Mouse (Mus musculus): Measurements from ENCODE around the gene Gstp1. TPM values are rescaled to one million over a fixed set of nuclear protein-coding genes. Genes with fewer than 3 reads are reported as not detected.

The Gstp1 gene
- polyA plus RNA-seq, 1 experiment = 225 TPM

GRCm38 (mm10) chr19:4014802-4015201 lies 23.0 kb downstream of the Gstp1 start:
- peaks cover 2% of the 10 kb centered on the region; the same call in 1 of the 2 replicates for H3K4me1 ChIP-seq (ENCODE audit: control insufficient read depth, insufficient read depth, low read length)
- no peak overlapping the region for H3K27ac ChIP-seq (ENCODE audit: insufficient read depth, low read length)
- no peak overlapping the region for H3K4me3 ChIP-seq (ENCODE audit: insufficient read depth, low read length)
- TF ChIP-seq CTCF (IDR thresholded peaks at IDR 0.05; ENCODE audit: borderline replicate concordance, insufficient read depth, low read length) (no peak), POLR2A (IDR thresholded peaks at IDR 0.05; ENCODE audit: low read depth, low read length) (no peak)

GRCm38 (mm10) chr19:4013066-4013465 lies 24.7 kb downstream of the Gstp1 start:
- peaks cover 2% of the 10 kb centered on the region; the same call in 1 of the 2 replicates for H3K4me1 ChIP-seq (ENCODE audit: control insufficient read depth, insufficient read depth, low read length)
- 0 out of 2 replicates have a peak overlapping the region, but pooled peaks have one; percentile 16 for H3K4me3 ChIP-seq (ENCODE audit: insufficient read depth, low read length)
- TF ChIP-seq POLR2A (IDR thresholded peaks at IDR 0.05; ENCODE audit: low read depth, low read length) = no peak
- no peak for TF ChIP-seq CTCF (IDR thresholded peaks at IDR 0.05; ENCODE audit: borderline replicate concordance, insufficient read depth, low read length)
- H3K27ac ChIP-seq (ENCODE audit: insufficient read depth, low read length) = no peak overlapping the region

GRCm38 (mm10) chr19:4012432-4013022 lies 25.3 kb downstream of the Gstp1 start, which contains the start of gene Ndufv1:
Gene Ndufv1 (minus strand): TSS chr19:4012806.
- Histone ChIP-seq H3K27ac (ENCODE audit: insufficient read depth, low read length) (no peak within 1 kb of the TSS), H3K4me1 (ENCODE audit: control insufficient read depth, insufficient read depth, low read length) (peaks cover 2% of the 10 kb centered on the region; the same call in 1 of the 2 replicates), H3K4me3 (ENCODE audit: insufficient read depth, low read length) (peak within 1 kb of the TSS; percentile 77)
- TF ChIP-seq POLR2A (IDR thresholded peaks at IDR 0.05; ENCODE audit: low read depth, low read length) (peak; percentile 64), CTCF (IDR thresholded peaks at IDR 0.05; ENCODE audit: borderline replicate concordance, insufficient read depth, low read length) (peak; percentile 56; the same call in 1 of the 2 replicates)

GRCm38 (mm10) chr19:4011086-4011485 lies 26.7 kb downstream of the Gstp1 start:
- Histone ChIP-seq H3K27ac (ENCODE audit: insufficient read depth, low read length) (no peak overlapping the region), H3K4me1 (ENCODE audit: control insufficient read depth, insufficient read depth, low read length) (peaks cover 2% of the 10 kb centered on the region; the same call in 1 of the 2 replicates), H3K4me3 (ENCODE audit: insufficient read depth, low read length) (no peak overlapping the region)
- no peak for TF ChIP-seq POLR2A (IDR thresholded peaks at IDR 0.05; ENCODE audit: low read depth, low read length)
- TF ChIP-seq CTCF (IDR thresholded peaks at IDR 0.05; ENCODE audit: borderline replicate concordance, insufficient read depth, low read length) = no peak

- no peaks in the 10 kb centered on the region for H3K4me1 ChIP-seq (ENCODE audit: control insufficient read depth, insufficient read depth, low read length)
- no peak for TF ChIP-seq CTCF (IDR thresholded peaks at IDR 0.05; ENCODE audit: borderline replicate concordance, insufficient read depth, low read length)
- TF ChIP-seq POLR2A (IDR thresholded peaks at IDR 0.05; ENCODE audit: low read depth, low read length) = no peak
- H3K27ac ChIP-seq (ENCODE audit: insufficient read depth, low read length) = no peak overlapping the region
Observed at GRCm38 (mm10) chr19:4005971-4006370, 31.8 kb downstream of the Gstp1 start.

GRCm38 (mm10) chr19:4005091-4005490 lies 32.7 kb downstream of the Gstp1 start:
- H3K4me3 ChIP-seq (ENCODE audit: insufficient read depth, low read length) = no peak overlapping the region
- TF ChIP-seq POLR2A (IDR thresholded peaks at IDR 0.05; ENCODE audit: low read depth, low read length) (no peak), CTCF (IDR thresholded peaks at IDR 0.05; ENCODE audit: borderline replicate concordance, insufficient read depth, low read length) (no peak)
- no peaks in the 10 kb centered on the region for H3K4me1 ChIP-seq (ENCODE audit: control insufficient read depth, insufficient read depth, low read length)
- no peak overlapping the region for H3K27ac ChIP-seq (ENCODE audit: insufficient read depth, low read length)

More at GRCm38 (mm10) chr19:4005971-4006370, 31.8 kb downstream of the Gstp1 start:
- no peak overlapping the region for H3K4me3 ChIP-seq (ENCODE audit: insufficient read depth, low read length)

GRCm38 (mm10) chr19:4004331-4004730 lies 33.5 kb downstream of the Gstp1 start:
- H3K27ac ChIP-seq (ENCODE audit: insufficient read depth, low read length) = no peak overlapping the region
- TF ChIP-seq POLR2A (IDR thresholded peaks at IDR 0.05; ENCODE audit: low read depth, low read length) = no peak
- TF ChIP-seq CTCF (IDR thresholded peaks at IDR 0.05; ENCODE audit: borderline replicate concordance, insufficient read depth, low read length) = no peak
- no peak overlapping the region for H3K4me3 ChIP-seq (ENCODE audit: insufficient read depth, low read length)
- H3K4me1 ChIP-seq (ENCODE audit: control insufficient read depth, insufficient read depth, low read length) = no peaks in the 10 kb centered on the region

- TF ChIP-seq POLR2A (IDR thresholded peaks at IDR 0.05; ENCODE audit: low read depth, low read length) (no peak; the same call in 1 of the 2 replicates), CTCF (IDR thresholded peaks at IDR 0.05; ENCODE audit: borderline replicate concordance, insufficient read depth, low read length) (no peak)
- Histone ChIP-seq H3K4me1 (ENCODE audit: control insufficient read depth, insufficient read depth, low read length) (no peaks in the 10 kb centered on the region), H3K27ac (ENCODE audit: insufficient read depth, low read length) (no peak overlapping the region)
Observed at GRCm38 (mm10) chr19:4003641-4004040, 34.1 kb downstream of the Gstp1 start.

GRCm38 (mm10) chr19:4003112-4003511 lies 34.7 kb downstream of the Gstp1 start, which contains the start of gene Doc2g:
Gene Doc2g (plus strand): TSS chr19:4003313.
- H3K27ac ChIP-seq (ENCODE audit: insufficient read depth, low read length) = no peak within 1 kb of the TSS
- no peak for TF ChIP-seq CTCF (IDR thresholded peaks at IDR 0.05; ENCODE audit: borderline replicate concordance, insufficient read depth, low read length)
- TF ChIP-seq POLR2A (IDR thresholded peaks at IDR 0.05; ENCODE audit: low read depth, low read length) = peak; percentile 14; the same call in 1 of the 2 replicates
- H3K4me1 ChIP-seq (ENCODE audit: control insufficient read depth, insufficient read depth, low read length) = no peaks in the 10 kb centered on the region
- no peak within 1 kb of the TSS for H3K4me3 ChIP-seq (ENCODE audit: insufficient read depth, low read length)

More at GRCm38 (mm10) chr19:4003641-4004040, 34.1 kb downstream of the Gstp1 start:
- H3K4me3 ChIP-seq (ENCODE audit: insufficient read depth, low read length) = no peak overlapping the region

GRCm38 (mm10) chr19:4001752-4002151 lies 36.0 kb downstream of the Gstp1 start:
- H3K27ac ChIP-seq (ENCODE audit: insufficient read depth, low read length) = no peak overlapping the region
- no peak overlapping the region for H3K4me3 ChIP-seq (ENCODE audit: insufficient read depth, low read length)
- H3K4me1 ChIP-seq (ENCODE audit: control insufficient read depth, insufficient read depth, low read length) = no peaks in the 10 kb centered on the region
- no peak for TF ChIP-seq POLR2A (IDR thresholded peaks at IDR 0.05; ENCODE audit: low read depth, low read length)
- no peak for TF ChIP-seq CTCF (IDR thresholded peaks at IDR 0.05; ENCODE audit: borderline replicate concordance, insufficient read depth, low read length)
